Mouse (Mus musculus): Measurements from ENCODE around the gene Poc1a. TPM values are rescaled to one million over a fixed set of nuclear protein-coding genes. Genes with fewer than 3 reads are reported as not detected.

Gene Poc1a
- polyA plus RNA-seq, 1 experiment from 2014 or later, result 9.0 TPM

- Histone ChIP-seq H3K9ac (ENCODE audit: low read depth, low read length) (no peak overlapping the region), H3K27me3 (ENCODE audit: control insufficient read depth, insufficient read depth, low read depth, low read length) (no peaks in the 10 kb centered on the region), H3K4me2 (ENCODE audit: low read length) (no peak overlapping the region), H3K4me3 (ENCODE audit: low read depth, low read length) (no peak overlapping the region), H3K9me3 (replicated peaks; ENCODE audit: control insufficient read depth, low read length, poor library complexity, severe bottlenecking) (no peaks in the 10 kb centered on the region), H3K4me1 (ENCODE audit: control insufficient read depth, insufficient read depth, low read length) (peaks cover under 1% of the 10 kb centered on the region), H3K27ac (ENCODE audit: low read length) (no peak overlapping the region), H3K36me3 (ENCODE audit: control insufficient read depth, insufficient read depth, low read length) (no peaks in the 10 kb centered on the region)
- no peak for ATAC-seq
- WGBS, result 72% methylated on average over 4 of the region's 4 CpGs
These were observed 6.3 kb downstream of the Poc1a start for GRCm38 (mm10) chr9:106287165-106287564.

GRCm38 (mm10) chr9:106288864-106289263 is 8.0 kb downstream of the Poc1a start:
- Histone ChIP-seq H3K27me3 (ENCODE audit: control insufficient read depth, insufficient read depth, low read depth, low read length) (no peaks in the 10 kb centered on the region), H3K9me3 (replicated peaks; ENCODE audit: control insufficient read depth, low read length, poor library complexity, severe bottlenecking) (no peaks in the 10 kb centered on the region), H3K4me3 (ENCODE audit: low read depth, low read length) (no peak overlapping the region), H3K4me1 (ENCODE audit: control insufficient read depth, insufficient read depth, low read length) (no peaks in the 10 kb centered on the region), H3K27ac (ENCODE audit: low read length) (no peak overlapping the region), H3K4me2 (ENCODE audit: low read length) (no peak overlapping the region), H3K36me3 (ENCODE audit: control insufficient read depth, insufficient read depth, low read length) (no peaks in the 10 kb centered on the region), H3K9ac (ENCODE audit: low read depth, low read length) (0 out of 2 replicates have a peak overlapping the region, but pooled peaks have one; percentile 42)
- 25% methylated on average over 3 of the region's 3 CpGs for WGBS
- ATAC-seq, result peak; percentile 72

GRCm38 (mm10) chr9:106289841-106290240 is 9.0 kb downstream of the Poc1a start:
- H3K9me3 ChIP-seq (replicated peaks; ENCODE audit: control insufficient read depth, low read length, poor library complexity, severe bottlenecking), result no peaks in the 10 kb centered on the region
- no peak overlapping the region for H3K4me2 ChIP-seq (ENCODE audit: low read length)
- no peak overlapping the region for H3K4me3 ChIP-seq (ENCODE audit: low read depth, low read length)
- no peak overlapping the region for H3K27ac ChIP-seq (ENCODE audit: low read length)
- H3K9ac ChIP-seq (ENCODE audit: low read depth, low read length), result no peak overlapping the region
- no peak for ATAC-seq
- H3K36me3 ChIP-seq (ENCODE audit: control insufficient read depth, insufficient read depth, low read length), result no peaks in the 10 kb centered on the region
- no peaks in the 10 kb centered on the region for H3K4me1 ChIP-seq (ENCODE audit: control insufficient read depth, insufficient read depth, low read length)
- no peaks in the 10 kb centered on the region for H3K27me3 ChIP-seq (ENCODE audit: control insufficient read depth, insufficient read depth, low read depth, low read length)
- WGBS, result 88% methylated on average over 8 of the region's 8 CpGs

- Histone ChIP-seq H3K9ac (ENCODE audit: low read depth, low read length) (no peak overlapping the region), H3K27ac (ENCODE audit: low read length) (no peak overlapping the region), H3K9me3 (replicated peaks; ENCODE audit: control insufficient read depth, low read length, poor library complexity, severe bottlenecking) (no peaks in the 10 kb centered on the region), H3K4me3 (ENCODE audit: low read depth, low read length) (no peak overlapping the region), H3K36me3 (ENCODE audit: control insufficient read depth, insufficient read depth, low read length) (no peaks in the 10 kb centered on the region), H3K4me1 (ENCODE audit: control insufficient read depth, insufficient read depth, low read length) (no peaks in the 10 kb centered on the region), H3K27me3 (ENCODE audit: control insufficient read depth, insufficient read depth, low read depth, low read length) (no peaks in the 10 kb centered on the region), H3K4me2 (ENCODE audit: low read length) (no peak overlapping the region)
- WGBS, result 90% methylated on average over 17 of the region's 17 CpGs
- ATAC-seq, result no peak
These were observed 9.8 kb downstream of the Poc1a start for GRCm38 (mm10) chr9:106290636-106291122.

- Histone ChIP-seq H3K36me3 (ENCODE audit: control insufficient read depth, insufficient read depth, low read length) (no peaks in the 10 kb centered on the region), H3K9me3 (replicated peaks; ENCODE audit: control insufficient read depth, low read length, poor library complexity, severe bottlenecking) (no peaks in the 10 kb centered on the region), H3K4me1 (ENCODE audit: control insufficient read depth, insufficient read depth, low read length) (no peaks in the 10 kb centered on the region), H3K27me3 (ENCODE audit: control insufficient read depth, insufficient read depth, low read depth, low read length) (no peaks in the 10 kb centered on the region), H3K9ac (ENCODE audit: low read depth, low read length) (no peak overlapping the region), H3K27ac (ENCODE audit: low read length) (no peak overlapping the region), H3K4me2 (ENCODE audit: low read length) (no peak overlapping the region), H3K4me3 (ENCODE audit: low read depth, low read length) (no peak overlapping the region)
- WGBS, result 90% methylated on average over 14 of the region's 14 CpGs
- no peak for ATAC-seq
These were observed 12.8 kb downstream of the Poc1a start for GRCm38 (mm10) chr9:106293569-106294156.

- no peak overlapping the region for H3K4me3 ChIP-seq (ENCODE audit: low read depth, low read length)
- H3K36me3 ChIP-seq (ENCODE audit: control insufficient read depth, insufficient read depth, low read length), result no peaks in the 10 kb centered on the region
- 80% methylated on average over 6 of the region's 6 CpGs for WGBS
- ATAC-seq, result no peak
- H3K9ac ChIP-seq (ENCODE audit: low read depth, low read length), result no peak overlapping the region
- no peaks in the 10 kb centered on the region for H3K27me3 ChIP-seq (ENCODE audit: control insufficient read depth, insufficient read depth, low read depth, low read length)
- no peak overlapping the region for H3K4me2 ChIP-seq (ENCODE audit: low read length)
- no peaks in the 10 kb centered on the region for H3K4me1 ChIP-seq (ENCODE audit: control insufficient read depth, insufficient read depth, low read length)
- H3K27ac ChIP-seq (ENCODE audit: low read length), result no peak overlapping the region
- H3K9me3 ChIP-seq (replicated peaks; ENCODE audit: control insufficient read depth, low read length, poor library complexity, severe bottlenecking), result no peaks in the 10 kb centered on the region
These were observed 15.8 kb downstream of the Poc1a start for GRCm38 (mm10) chr9:106296637-106297174.

GRCm38 (mm10) chr9:106300176-106300803 is 19.4 kb downstream of the Poc1a start:
- ATAC-seq, result no peak
- no peaks in the 10 kb centered on the region for H3K27me3 ChIP-seq (ENCODE audit: control insufficient read depth, insufficient read depth, low read depth, low read length)
- H3K27ac ChIP-seq (ENCODE audit: low read length), result no peak overlapping the region
- H3K4me3 ChIP-seq (ENCODE audit: low read depth, low read length), result no peak overlapping the region
- no peaks in the 10 kb centered on the region for H3K9me3 ChIP-seq (replicated peaks; ENCODE audit: control insufficient read depth, low read length, poor library complexity, severe bottlenecking)
- H3K4me2 ChIP-seq (ENCODE audit: low read length), result no peak overlapping the region
- H3K36me3 ChIP-seq (ENCODE audit: control insufficient read depth, insufficient read depth, low read length), result no peaks in the 10 kb centered on the region
- 78% methylated on average over 20 of the region's 20 CpGs for WGBS
- H3K9ac ChIP-seq (ENCODE audit: low read depth, low read length), result no peak overlapping the region
- H3K4me1 ChIP-seq (ENCODE audit: control insufficient read depth, insufficient read depth, low read length), result no peaks in the 10 kb centered on the region

- Histone ChIP-seq H3K36me3 (ENCODE audit: control insufficient read depth, insufficient read depth, low read length) (no peaks in the 10 kb centered on the region), H3K9ac (ENCODE audit: low read depth, low read length) (no peak overlapping the region), H3K4me2 (ENCODE audit: low read length) (no peak overlapping the region), H3K9me3 (replicated peaks; ENCODE audit: control insufficient read depth, low read length, poor library complexity, severe bottlenecking) (no peaks in the 10 kb centered on the region), H3K27ac (ENCODE audit: low read length) (no peak overlapping the region), H3K27me3 (ENCODE audit: control insufficient read depth, insufficient read depth, low read depth, low read length) (no peaks in the 10 kb centered on the region), H3K4me1 (ENCODE audit: control insufficient read depth, insufficient read depth, low read length) (no peaks in the 10 kb centered on the region), H3K4me3 (ENCODE audit: low read depth, low read length) (no peak overlapping the region)
- 78% methylated on average over 6 of the region's 6 CpGs for WGBS
- no peak for ATAC-seq
These were observed 20.1 kb downstream of the Poc1a start for GRCm38 (mm10) chr9:106300949-106301348.

- H3K4me3 ChIP-seq (ENCODE audit: low read depth, low read length), result no peak overlapping the region
- no peaks in the 10 kb centered on the region for H3K4me1 ChIP-seq (ENCODE audit: control insufficient read depth, insufficient read depth, low read length)
- H3K9ac ChIP-seq (ENCODE audit: low read depth, low read length), result no peak overlapping the region
- no peaks in the 10 kb centered on the region for H3K9me3 ChIP-seq (replicated peaks; ENCODE audit: control insufficient read depth, low read length, poor library complexity, severe bottlenecking)
- no peaks in the 10 kb centered on the region for H3K36me3 ChIP-seq (ENCODE audit: control insufficient read depth, insufficient read depth, low read length)
- no peaks in the 10 kb centered on the region for H3K27me3 ChIP-seq (ENCODE audit: control insufficient read depth, insufficient read depth, low read depth, low read length)
- no peak overlapping the region for H3K4me2 ChIP-seq (ENCODE audit: low read length)
- 85% methylated on average over 10 of the region's 11 CpGs for WGBS
- H3K27ac ChIP-seq (ENCODE audit: low read length), result no peak overlapping the region
- ATAC-seq, result no peak
These were observed 20.7 kb downstream of the Poc1a start for GRCm38 (mm10) chr9:106301446-106302080.
